Mouse (Mus musculus): ENCODE measurements around the gene Zbtb8a. TPM values are rescaled to one million over a fixed set of nuclear protein-coding genes. Genes with fewer than 3 reads are reported as not detected.
"Not testable (repeated sequence)": the region's sequence is repeated elsewhere in the genome, so short reads cannot be mapped to it uniquely, and the experiment has no call there.

Zbtb8a gene
- polyA plus RNA-seq, 1 experiment, result not detected

DNA sequence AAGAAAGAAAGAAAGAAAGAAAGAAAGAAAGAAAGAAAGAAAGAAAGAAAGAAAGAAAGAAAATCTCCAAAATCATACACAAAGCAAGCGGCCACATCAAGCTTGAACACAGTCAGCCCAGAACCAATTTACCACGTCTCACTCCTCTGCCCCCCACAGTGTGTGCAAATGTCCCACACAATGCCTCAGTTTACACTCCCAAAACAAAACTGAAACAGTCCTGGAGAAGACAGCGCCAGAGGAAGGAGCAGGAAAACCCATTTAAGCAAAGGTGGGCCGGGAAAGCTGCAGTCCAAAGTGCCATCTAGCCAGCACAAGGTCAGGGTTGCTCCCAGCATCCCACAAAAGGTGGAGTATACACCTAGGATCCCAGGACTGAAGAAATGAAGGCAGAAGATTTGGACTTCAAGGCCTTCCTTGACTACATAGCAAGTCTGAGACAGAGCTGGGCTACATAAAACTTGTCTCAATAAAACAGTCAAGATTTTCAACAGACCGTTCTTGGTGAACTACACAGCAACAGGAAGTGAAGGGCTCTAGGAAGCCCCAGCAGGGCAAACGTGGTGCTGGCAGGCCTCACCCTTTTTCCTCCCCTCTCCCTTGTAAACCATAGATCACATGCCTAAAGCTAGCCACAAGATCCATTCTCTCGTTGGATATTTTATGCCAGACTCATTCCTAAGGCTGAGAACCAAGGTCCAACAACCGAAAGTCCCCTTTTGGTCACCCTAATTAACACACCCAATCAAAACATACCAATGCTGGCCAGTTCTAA is 4.5 kb downstream of the Zbtb8a start:
- WGBS, result 67% methylated on average over 8 of the region's 8 CpGs
- TF ChIP-seq POLR2A (IDR thresholded peaks at IDR 0.05; ENCODE audit: insufficient read depth, low read depth, low read length) (no peak), CTCF (IDR thresholded peaks at IDR 0.05; ENCODE audit: insufficient read depth, low read depth, low read length) (no peak)
- H3K4me3 ChIP-seq (ENCODE audit: insufficient read depth, low read depth, low read length), result no peak overlapping the region

DNA sequence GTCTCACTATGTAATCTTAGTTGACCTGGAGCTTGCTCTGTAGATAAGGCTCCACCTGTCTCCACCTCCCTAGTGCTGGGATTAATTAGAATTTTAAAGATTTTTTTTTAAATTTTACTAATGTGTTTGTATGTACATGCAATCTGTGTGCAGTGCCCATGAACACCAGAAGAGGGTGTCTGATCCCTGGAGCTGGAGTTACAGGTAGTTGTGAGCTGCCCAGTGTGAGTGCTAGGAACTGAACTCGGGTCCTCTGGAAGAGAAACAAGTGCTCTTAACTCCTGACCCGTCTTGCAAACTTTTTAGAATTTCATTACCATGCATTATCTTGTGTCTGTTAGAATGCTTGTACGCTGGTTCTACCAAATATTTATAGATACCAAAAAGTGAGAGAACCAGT is 6.5 kb downstream of the Zbtb8a start:
- no peak overlapping the region for H3K4me3 ChIP-seq (ENCODE audit: insufficient read depth, low read depth, low read length)
- TF ChIP-seq POLR2A (IDR thresholded peaks at IDR 0.05; ENCODE audit: insufficient read depth, low read depth, low read length) (no peak), CTCF (IDR thresholded peaks at IDR 0.05; ENCODE audit: insufficient read depth, low read depth, low read length) (no peak)
- 95% methylated on average over 3 of the region's 3 CpGs for WGBS

More for the DNA sequence above, 4.5 kb downstream of the Zbtb8a start:
- no peak overlapping the region for H3K27ac ChIP-seq (ENCODE audit: insufficient read depth, low read depth, low read length)
- no peaks in the 10 kb centered on the region for H3K4me1 ChIP-seq (ENCODE audit: control insufficient read depth, insufficient read depth, low read length)

DNA sequence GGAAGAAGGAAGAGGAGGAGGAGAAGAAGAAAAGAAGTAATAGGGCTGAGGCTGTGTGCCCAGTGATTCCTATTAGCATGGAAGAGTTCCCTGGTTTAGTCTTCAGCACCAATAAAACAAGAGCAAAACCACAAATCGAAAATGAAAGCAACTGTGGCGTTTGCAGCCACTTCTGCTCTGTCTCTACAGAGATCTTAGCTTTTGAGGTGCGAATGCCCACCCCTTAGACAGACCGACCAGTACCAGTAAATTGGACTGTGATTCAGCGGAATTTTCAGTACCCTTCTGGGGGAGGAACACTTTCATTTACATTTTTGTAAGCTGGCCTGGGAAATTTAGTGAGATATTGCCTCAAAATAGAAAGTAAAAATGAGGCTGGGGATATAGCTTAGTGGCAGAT is 12.7 kb downstream of the Zbtb8a start:
- Histone ChIP-seq H3K4me3 (ENCODE audit: insufficient read depth, low read depth, low read length) (no peak overlapping the region), H3K27ac (ENCODE audit: insufficient read depth, low read depth, low read length) (no peak overlapping the region), H3K4me1 (ENCODE audit: control insufficient read depth, insufficient read depth, low read length) (no peaks in the 10 kb centered on the region)
- WGBS, result 90% methylated on average over 5 of the region's 5 CpGs
- no peak for TF ChIP-seq POLR2A (IDR thresholded peaks at IDR 0.05; ENCODE audit: insufficient read depth, low read depth, low read length)

More for the DNA sequence above, 6.5 kb downstream of the Zbtb8a start:
- Histone ChIP-seq H3K27ac (ENCODE audit: insufficient read depth, low read depth, low read length) (no peak overlapping the region), H3K4me1 (ENCODE audit: control insufficient read depth, insufficient read depth, low read length) (no peaks in the 10 kb centered on the region)

GRCm38 (mm10) chr4:129364379-129364778 is 13.5 kb downstream of the Zbtb8a start:
- TF ChIP-seq CTCF (IDR thresholded peaks at IDR 0.05; ENCODE audit: insufficient read depth, low read depth, low read length), result no peak
- TF ChIP-seq POLR2A (IDR thresholded peaks at IDR 0.05; ENCODE audit: insufficient read depth, low read depth, low read length), result no peak
- no peak overlapping the region for H3K27ac ChIP-seq (ENCODE audit: insufficient read depth, low read depth, low read length)

DNA sequence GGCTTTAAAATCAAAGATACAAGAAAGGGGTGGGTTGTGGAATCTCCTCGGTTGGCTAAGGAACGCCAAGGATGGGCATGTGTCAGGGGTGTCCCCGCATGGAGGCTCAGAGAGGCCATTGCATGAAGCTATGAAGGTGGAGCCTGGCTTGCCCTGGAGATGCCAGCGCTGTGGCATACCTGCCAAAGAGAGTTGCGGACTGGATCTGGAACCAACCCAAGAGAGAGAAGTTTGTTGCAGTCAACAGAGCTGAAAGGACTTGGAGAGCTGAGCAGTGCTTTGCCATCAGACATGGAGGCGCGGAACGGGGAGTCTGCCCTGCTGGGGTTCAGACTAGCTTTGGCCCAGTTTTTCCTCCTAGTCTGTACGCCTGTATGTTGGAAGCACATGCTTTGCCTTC is 14.5 kb downstream of the Zbtb8a start:
- Histone ChIP-seq H3K27ac (ENCODE audit: insufficient read depth, low read depth, low read length) (no peak overlapping the region), H3K4me3 (ENCODE audit: insufficient read depth, low read depth, low read length) (no peak overlapping the region), H3K4me1 (ENCODE audit: control insufficient read depth, insufficient read depth, low read length) (no peaks in the 10 kb centered on the region)
- TF ChIP-seq CTCF (IDR thresholded peaks at IDR 0.05; ENCODE audit: insufficient read depth, low read depth, low read length), result no peak
- no peak for TF ChIP-seq POLR2A (IDR thresholded peaks at IDR 0.05; ENCODE audit: insufficient read depth, low read depth, low read length)
- 88% methylated on average over 9 of the region's 9 CpGs for WGBS

More at GRCm38 (mm10) chr4:129364379-129364778, 13.5 kb downstream of the Zbtb8a start:
- Histone ChIP-seq H3K4me3 (ENCODE audit: insufficient read depth, low read depth, low read length) (no peak overlapping the region), H3K4me1 (ENCODE audit: control insufficient read depth, insufficient read depth, low read length) (no peaks in the 10 kb centered on the region)
- WGBS, result 86% methylated on average over 3 of the region's 3 CpGs

GRCm38 (mm10) chr4:129362771-129363170 is 15.1 kb downstream of the Zbtb8a start:
- H3K4me3 ChIP-seq (ENCODE audit: insufficient read depth, low read depth, low read length), result no peak overlapping the region
- 87% methylated on average over 5 of the region's 5 CpGs for WGBS
- no peak overlapping the region for H3K27ac ChIP-seq (ENCODE audit: insufficient read depth, low read depth, low read length)
- no peaks in the 10 kb centered on the region for H3K4me1 ChIP-seq (ENCODE audit: control insufficient read depth, insufficient read depth, low read length)
- TF ChIP-seq POLR2A (IDR thresholded peaks at IDR 0.05; ENCODE audit: insufficient read depth, low read depth, low read length) (no peak), CTCF (IDR thresholded peaks at IDR 0.05; ENCODE audit: insufficient read depth, low read depth, low read length) (no peak)

GRCm38 (mm10) chr4:129362238-129362637 is 15.7 kb downstream of the Zbtb8a start:
- not testable (repeated sequence) for H3K27ac ChIP-seq (ENCODE audit: insufficient read depth, low read depth, low read length); H3K4me3 ChIP-seq (ENCODE audit: insufficient read depth, low read depth, low read length); H3K4me1 ChIP-seq (ENCODE audit: control insufficient read depth, insufficient read depth, low read length)
- 85% methylated on average over 3 of the region's 3 CpGs for WGBS

- Histone ChIP-seq H3K27ac (ENCODE audit: insufficient read depth, low read depth, low read length) (no peak overlapping the region), H3K4me1 (ENCODE audit: control insufficient read depth, insufficient read depth, low read length) (peaks cover 6% of the 10 kb centered on the region), H3K4me3 (ENCODE audit: insufficient read depth, low read depth, low read length) (no peak overlapping the region)
- WGBS, result 90% methylated on average over 15 of the region's 15 CpGs
- TF ChIP-seq POLR2A (IDR thresholded peaks at IDR 0.05; ENCODE audit: insufficient read depth, low read depth, low read length) (no peak), CTCF (IDR thresholded peaks at IDR 0.05; ENCODE audit: insufficient read depth, low read depth, low read length) (no peak)
These were observed 20.2 kb downstream of the Zbtb8a start for GRCm38 (mm10) chr4:129357613-129358163.

DNA sequence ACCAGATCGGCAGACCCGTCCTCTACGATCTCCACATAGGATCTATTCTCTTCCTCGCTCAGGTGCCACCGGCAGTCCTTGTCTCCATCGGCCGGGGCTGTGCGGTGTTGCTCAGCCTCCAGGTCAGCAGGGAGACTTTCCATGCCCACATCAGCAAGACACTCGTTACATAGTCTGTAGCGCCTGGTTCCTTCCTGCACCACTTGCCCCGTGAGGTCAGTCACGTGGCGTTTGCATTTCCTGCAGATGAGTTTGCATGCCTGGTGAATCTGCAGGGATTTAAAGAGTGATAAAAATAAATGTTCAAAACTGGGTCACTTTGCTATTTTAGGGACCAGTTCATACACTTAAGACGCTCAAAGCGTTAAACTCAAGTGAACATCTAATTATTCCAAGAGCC is 23.7 kb downstream of the Zbtb8a start:
- TF ChIP-seq CTCF (IDR thresholded peaks at IDR 0.05; ENCODE audit: insufficient read depth, low read depth, low read length), result no peak
- TF ChIP-seq POLR2A (IDR thresholded peaks at IDR 0.05; ENCODE audit: insufficient read depth, low read depth, low read length), result no peak
- Histone ChIP-seq H3K4me3 (ENCODE audit: insufficient read depth, low read depth, low read length) (no peak overlapping the region), H3K4me1 (ENCODE audit: control insufficient read depth, insufficient read depth, low read length) (peaks cover 10% of the 10 kb centered on the region), H3K27ac (ENCODE audit: insufficient read depth, low read depth, low read length) (no peak overlapping the region)
- WGBS, result 51% methylated on average over 15 of the region's 15 CpGs
